15 mouse cellular contexts compared by ENCODE assay signal in the genomic region with DNA sequence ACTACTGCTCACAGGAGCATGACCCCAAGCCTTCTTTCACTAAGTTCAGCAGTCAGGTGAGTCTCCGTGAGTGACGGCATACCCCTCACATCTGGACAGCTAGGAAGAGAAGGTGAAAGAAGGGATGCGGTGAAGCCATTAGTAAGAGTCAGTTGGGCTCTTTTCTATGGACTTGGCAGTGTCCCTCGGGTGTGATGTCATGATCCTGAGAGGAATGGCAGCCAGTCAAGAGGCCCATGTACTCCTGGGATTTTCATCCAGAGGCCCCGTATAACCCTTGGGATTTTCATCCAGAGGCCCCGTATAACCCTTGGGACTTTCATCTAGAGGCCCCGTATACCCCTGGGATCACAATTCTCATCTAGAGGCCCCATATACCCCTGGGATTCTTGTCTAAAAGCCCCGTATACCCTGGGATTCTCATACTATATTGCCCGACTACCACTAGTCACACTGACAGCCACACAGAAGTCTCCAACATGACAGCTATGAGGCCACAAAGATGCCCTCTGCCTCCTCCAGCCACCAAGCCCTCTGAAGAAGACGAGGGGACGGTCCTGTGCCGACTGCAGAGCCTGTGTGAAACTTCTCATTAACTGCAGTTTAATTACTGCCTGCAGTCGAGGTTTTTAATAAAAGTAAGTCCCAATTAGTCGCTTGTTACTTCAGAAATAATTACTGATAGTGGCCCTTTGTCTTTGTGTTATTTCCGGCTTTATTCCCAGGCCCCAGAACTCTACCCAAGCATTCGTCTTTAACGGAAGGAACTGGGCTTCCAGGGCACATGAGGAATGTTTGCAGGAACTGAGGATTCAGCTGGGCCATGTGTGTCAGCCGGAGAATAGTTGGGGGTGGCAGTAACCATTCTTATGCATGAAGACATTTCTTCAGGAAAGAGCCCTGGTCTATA.
DNase-seq lines count a peak whose midpoint lies in the region; ATAC-seq and TF ChIP-seq lines count a peak whose summit lies in the region.
"Had no signal": no experiment of that assay in that cellular context is flagged by ENCODE, and none has a peak within 500 bp of the region (broad histone marks: within the 10 kb centered on the region; RNA-seq: fewer than 3 reads in every experiment).

No protein-coding gene starts in this region.

- no peak overlapping the region for H3K4me2 ChIP-seq in midbrain, postnatal 0 days (ENCODE audit: low read depth, low read length, poor library complexity, severe bottlenecking)
- H3K4me2 ChIP-seq in midbrain, embryonic 14.5 days (ENCODE audit: low read length) = no peak overlapping the region
- H3K4me2 ChIP-seq in heart, embryonic 15.5 days = no peak overlapping the region
- no peak overlapping the region for H3K4me2 ChIP-seq in kidney, embryonic 15.5 days
- H3K4me2 ChIP-seq: lung, embryonic 15.5 days; neural tube, embryonic 15.5 days had no signal

- peak; percentile 35 to 37 for DNase-seq in heart, adult 2 months
- no peak for DNase-seq in heart, adult 11 months
- peak; percentile 50 for DNase-seq in midbrain, postnatal 0 days (ENCODE audit: low spot score)
- DNase-seq in midbrain, embryonic 14.5 days = no peak
- no peak for DNase-seq in frontal cortex, postnatal 36 days (ENCODE audit: low spot score in 2 of 2)
- DNase-seq in c-Kit-positive CD71-positive TER-119-positive erythroid progenitor cells, embryonic 14.5 days (ENCODE audit: low spot score) = no peak
- DNase-seq: B cell, adult 2 months; layer of hippocampus, postnatal 36 days; thymus, adult 18-20 months had no signal

- no peaks in the 10 kb centered on the region for H3K9me3 ChIP-seq in midbrain, postnatal 0 days (ENCODE audit: low read length)
- H3K9me3 ChIP-seq in midbrain, embryonic 14.5 days (ENCODE audit: control insufficient read depth, low read length) = peaks cover 5% of the 10 kb centered on the region
- H3K9me3 ChIP-seq in heart, embryonic 15.5 days (replicated peaks) = no peaks in the 10 kb centered on the region
- H3K9me3 ChIP-seq in kidney, embryonic 15.5 days (replicated peaks) = 0 out of 2 replicates have a peak, but pooled peaks cover 5% of the 10 kb centered on the region
- H3K9me3 ChIP-seq: lung, embryonic 15.5 days; neural tube, embryonic 15.5 days had no signal

- TF ChIP-seq CTCF in heart, adult 2 months (IDR thresholded peaks at IDR 0.05) = no peak
- TF ChIP-seq CTCF in midbrain, postnatal 0 days (IDR thresholded peaks at IDR 0.05) = no peak

- no peak overlapping the region for H3K4me3 ChIP-seq in heart, adult 2 months
- H3K4me3 ChIP-seq in midbrain, postnatal 0 days (ENCODE audit: low read depth, low read length) = no peak overlapping the region
- no peak overlapping the region for H3K4me3 ChIP-seq in midbrain, embryonic 14.5 days (replicated peaks; ENCODE audit: low read depth, low read length)
- no peak overlapping the region for H3K4me3 ChIP-seq in heart, embryonic 15.5 days
- no peak overlapping the region for H3K4me3 ChIP-seq in kidney, embryonic 15.5 days (replicated peaks)
- H3K4me3 ChIP-seq: lung, embryonic 15.5 days; neural tube, embryonic 15.5 days had no signal

- H3K27me3 ChIP-seq in heart, adult 2 months (ENCODE audit: control insufficient read depth, insufficient read depth, low read length) = no peaks in the 10 kb centered on the region
- H3K27me3 ChIP-seq in midbrain, postnatal 0 days (ENCODE audit: insufficient read depth, low read length) = no peaks in the 10 kb centered on the region
- no peaks in the 10 kb centered on the region for H3K27me3 ChIP-seq in midbrain, embryonic 14.5 days (ENCODE audit: control insufficient read depth, insufficient read depth, low read length)
- H3K27me3 ChIP-seq in heart, embryonic 15.5 days = no peaks in the 10 kb centered on the region
- peaks cover 3% of the 10 kb centered on the region; the same call in 1 of the 2 replicates for H3K27me3 ChIP-seq in kidney, embryonic 15.5 days
- H3K27me3 ChIP-seq: lung, embryonic 15.5 days; neural tube, embryonic 15.5 days had no signal

- H3K36me3 ChIP-seq in heart, adult 2 months (ENCODE audit: control insufficient read depth, insufficient read depth, low read length) = no peaks in the 10 kb centered on the region
- no peaks in the 10 kb centered on the region for H3K36me3 ChIP-seq in midbrain, postnatal 0 days (ENCODE audit: insufficient read depth, low read length)
- H3K36me3 ChIP-seq in midbrain, embryonic 14.5 days (ENCODE audit: control insufficient read depth, insufficient read depth, low read length) = no peaks in the 10 kb centered on the region
- H3K36me3 ChIP-seq in heart, embryonic 15.5 days = no peaks in the 10 kb centered on the region
- no peaks in the 10 kb centered on the region for H3K36me3 ChIP-seq in kidney, embryonic 15.5 days
- H3K36me3 ChIP-seq: G1E; lung, embryonic 15.5 days; neural tube, embryonic 15.5 days had no signal

- H3K9ac ChIP-seq in heart, adult 2 months (ENCODE audit: low read depth, low read length) = no peak overlapping the region
- no peak overlapping the region for H3K9ac ChIP-seq in midbrain, postnatal 0 days (replicated peaks; ENCODE audit: low read length, poor library complexity, severe bottlenecking)
- H3K9ac ChIP-seq in midbrain, embryonic 14.5 days (replicated peaks; ENCODE audit: low read length) = no peak overlapping the region
- H3K9ac ChIP-seq in heart, embryonic 15.5 days = no peak overlapping the region
- H3K9ac ChIP-seq in kidney, embryonic 15.5 days = no peak overlapping the region
- H3K9ac ChIP-seq: lung, embryonic 15.5 days; neural tube, embryonic 15.5 days had no signal

- peaks cover 12% of the 10 kb centered on the region for H3K4me1 ChIP-seq in heart, adult 2 months (ENCODE audit: control insufficient read depth, insufficient read depth, low read length)
- H3K4me1 ChIP-seq in midbrain, postnatal 0 days (ENCODE audit: insufficient read depth, low read length) = peaks cover 16% of the 10 kb centered on the region; the same call in 1 of the 2 replicates
- peaks cover 42% of the 10 kb centered on the region for H3K4me1 ChIP-seq in midbrain, embryonic 14.5 days (ENCODE audit: control insufficient read depth, insufficient read depth, low read length)
- H3K4me1 ChIP-seq in heart, embryonic 15.5 days (replicated peaks) = peaks cover 57% of the 10 kb centered on the region
- peaks cover 13% of the 10 kb centered on the region for H3K4me1 ChIP-seq in kidney, embryonic 15.5 days

- H3K79me2 ChIP-seq in heart, adult 2 months (replicated peaks; ENCODE audit: control insufficient read depth, insufficient read depth, low read length) = no peaks in the 10 kb centered on the region

- no peak for TF ChIP-seq EP300 in heart, adult 2 months (IDR thresholded peaks at IDR 0.05; ENCODE audit: insufficient read depth, low read depth, low read length)

- H3K27ac ChIP-seq in heart, adult 2 months = peak overlapping the region; percentile 74
- H3K27ac ChIP-seq in midbrain, postnatal 0 days (ENCODE audit: low read depth, low read length) = no peak overlapping the region
- H3K27ac ChIP-seq in midbrain, embryonic 14.5 days (replicated peaks; ENCODE audit: low read depth, low read length) = no peak overlapping the region
- peak overlapping the region; percentile 82 for H3K27ac ChIP-seq in heart, embryonic 15.5 days
- no peak overlapping the region for H3K27ac ChIP-seq in kidney, embryonic 15.5 days
- H3K27ac ChIP-seq: kidney, postnatal 0 days; lung, embryonic 15.5 days; neural tube, embryonic 15.5 days had no signal

- intact Hi-C loops in heart, adult 2 months (cut with DNase I) = loop anchor here (5.0 kb wide), 1 partner anchor 87 kb away; no protein-coding TSS in a partner anchor

- TF ChIP-seq POLR2A in heart, adult 2 months (IDR thresholded peaks at IDR 0.05; ENCODE audit: insufficient read depth, low read depth, low read length) = no peak

- ATAC-seq in midbrain, postnatal 0 days (ENCODE audit: low FRiP score) = 0 out of 2 replicates have a peak, but pooled peaks have one; percentile 17
- ATAC-seq in midbrain, embryonic 14.5 days (ENCODE audit: low FRiP score, low TSS enrichment) = no peak
- 0 out of 2 replicates have a peak, but pooled peaks have one; percentile 3 for ATAC-seq in heart, embryonic 15.5 days (replicated peaks; ENCODE audit: insufficient number of reproducible peaks, insufficient read depth, low FRiP score, low read depth)
- ATAC-seq in kidney, embryonic 15.5 days (replicated peaks; ENCODE audit: low FRiP score) = no peak

- WGBS in heart, adult 2 months = 56% methylated on average over 18 of the region's 18 CpGs
- 76% methylated on average over 18 of the region's 18 CpGs for WGBS in midbrain, postnatal 0 days
- WGBS in midbrain, embryonic 14.5 days = 83% methylated on average over 18 of the region's 18 CpGs
- WGBS in heart, embryonic 15.5 days = 69% methylated on average over 18 of the region's 18 CpGs
- WGBS in kidney, embryonic 15.5 days = 80% methylated on average over 18 of the region's 18 CpGs

Comparison
In these comparisons a context has a peak if more than half of its experiments do, and no peak if none do; other contexts are left out.
1. DNase-seq: peak in heart, adult 2 months (2 of 2) and midbrain, postnatal 0 days (single experiment); none in heart, adult 11 months (single experiment), midbrain, embryonic 14.5 days (single experiment), frontal cortex, postnatal 36 days (0 of 2) and c-Kit-positive CD71-positive TER-119-positive erythroid progenitor cells, embryonic 14.5 days (single experiment).
2. ATAC-seq: peak in midbrain, postnatal 0 days (single experiment) and heart, embryonic 15.5 days (single experiment); none in midbrain, embryonic 14.5 days (single experiment) and kidney, embryonic 15.5 days (single experiment).
3. H3K27ac ChIP-seq: peak in heart, adult 2 months (single experiment) and heart, embryonic 15.5 days (single experiment); none in midbrain, postnatal 0 days (single experiment), midbrain, embryonic 14.5 days (single experiment) and kidney, embryonic 15.5 days (single experiment).